Mouse (Mus musculus) myocyte (in vitro differentiated cells): ENCODE measurements around the gene Dnah8.

ENCODE experiments used
- CEBPB ChIP-seq: IDR thresholded peaks from 2 replicates; pipeline ENCODE4 v1.6.1; 2011; ENCODE audit warnings: mild to moderate bottlenecking, moderate library complexity; ENCODE audit not compliant: poor library complexity, insufficient read depth, severe bottlenecking
- E2F4 ChIP-seq: IDR thresholded peaks from one replicate; pipeline ENCODE4 v1.6.1; 2011; ENCODE audit warnings: mild to moderate bottlenecking, control low read depth, moderate library complexity; ENCODE audit not compliant: insufficient read depth
- MAX ChIP-seq: IDR thresholded peaks from one replicate; pipeline ENCODE4 v1.6.1; 2011; ENCODE audit warnings: low read depth, mild to moderate bottlenecking, control low read depth
- POLR2A ChIP-seq: IDR thresholded peaks from one replicate; pipeline ENCODE4 v1.6.1; 2011; ENCODE audit warnings: low read depth, mild to moderate bottlenecking, control low read depth, moderate library complexity; ENCODE audit not compliant: insufficient read length
- POLR2AphosphoS2 ChIP-seq: IDR thresholded peaks from one replicate; pipeline ENCODE4 v1.6.1; 2011; ENCODE audit warnings: low read depth, control low read depth; ENCODE audit not compliant: insufficient read length
- REST ChIP-seq: IDR thresholded peaks from one replicate; pipeline ENCODE4 v1.6.1; 2011; ENCODE audit warnings: mild to moderate bottlenecking, control low read depth, moderate library complexity; ENCODE audit not compliant: insufficient read depth, insufficient read length
- TCF12 ChIP-seq: IDR thresholded peaks from one replicate; pipeline ENCODE4 v1.6.1; 2011; ENCODE audit warnings: mild to moderate bottlenecking, control low read depth; ENCODE audit not compliant: poor library complexity, insufficient read depth, severe bottlenecking
- TCF3 ChIP-seq: IDR thresholded peaks from one replicate; pipeline ENCODE4 v1.6.1; 2011; ENCODE audit warnings: low read depth, control low read depth; ENCODE audit not compliant: insufficient read length
- USF1 ChIP-seq: IDR thresholded peaks from one replicate; pipeline ENCODE4 v1.6.1; 2011; ENCODE audit warnings: low read depth, mild to moderate bottlenecking, control low read depth, moderate library complexity

DNA sequence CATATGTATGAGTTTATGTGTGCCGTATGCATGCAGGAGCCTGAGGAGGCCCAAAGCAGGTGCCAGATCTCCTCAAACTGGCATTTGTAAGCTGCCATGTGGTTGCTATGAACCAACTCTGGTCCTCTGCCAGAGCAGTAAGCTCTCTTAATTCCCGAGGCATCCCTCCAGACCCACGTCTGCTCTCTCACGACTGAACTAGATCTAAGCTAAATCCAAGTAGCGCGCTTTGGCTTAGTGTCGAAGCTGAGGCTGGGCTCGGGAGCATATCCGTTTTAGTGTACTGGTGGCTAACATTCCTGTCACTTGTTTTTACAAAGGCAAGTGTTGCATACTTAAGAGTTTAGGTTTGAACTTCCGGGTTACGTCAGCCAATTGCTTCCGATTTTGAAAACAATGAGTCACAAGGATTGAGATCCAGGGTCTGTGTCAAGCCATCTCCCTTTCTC is 128.2 kb downstream of the Dnah8 start:
- TF ChIP-seq USF1, result no peak
- no peak for TF ChIP-seq POLR2A
- no peak for TF ChIP-seq TCF12
- no peak for TF ChIP-seq CEBPB
- TF ChIP-seq E2F4, result no peak
- TF ChIP-seq MAX, result no peak
- no peak for TF ChIP-seq POLR2AphosphoS2
- no peak for TF ChIP-seq REST
- no peak for TF ChIP-seq TCF3
